Mouse (Mus musculus) neural tube, embryonic 14.5 days (tissue): ENCODE measurements around the gene Jmy. TPM values are rescaled to one million over a fixed set of nuclear protein-coding genes. Genes with fewer than 3 reads are reported as not detected.

Source experiments
- ATAC-seq: fragments of 200-750 bp; cut with Nextera tagmentation; 2 replicates; pipeline ENCODE4 v1.8.0; 2017; ENCODE audit warnings: low read depth, mild to moderate bottlenecking, moderate TSS enrichment, moderate library complexity
- H3K27ac ChIP-seq: fragments of 300-500 bp; sonication (generic); 2 replicates; pipeline ENCODE4 v1.5.1; 2014; ENCODE audit warnings: low read depth, mild to moderate bottlenecking, control low read depth, low read length, moderate library complexity, mixed read lengths
- H3K27me3 ChIP-seq: fragments of 300-500 bp; sonication (generic); 2 replicates; pipeline ENCODE4 v1.6.1; 2014; ENCODE audit warnings: low read length; ENCODE audit not compliant: control insufficient read depth, insufficient read depth
- H3K36me3 ChIP-seq: fragments of 300-500 bp; sonication (generic); 2 replicates; pipeline ENCODE4 v1.6.1; 2014; ENCODE audit warnings: low read length, mixed read lengths; ENCODE audit not compliant: control insufficient read depth, insufficient read depth
- H3K4me1 ChIP-seq: fragments of 300-500 bp; sonication (generic); 2 replicates; pipeline ENCODE4 v1.6.1; 2014; ENCODE audit warnings: low read length; ENCODE audit not compliant: control insufficient read depth, insufficient read depth
- H3K4me2 ChIP-seq: fragments of 300-500 bp; sonication (generic); 2 replicates; pipeline ENCODE4 v1.6.1; 2014; ENCODE audit warnings: mild to moderate bottlenecking, low read depth, low read length, control low read depth
- H3K4me3 ChIP-seq: fragments of 300-500 bp; sonication (generic); 2 replicates; pipeline ENCODE4 v1.5.1; 2014; ENCODE audit warnings: low read depth, low read length, control low read depth, mixed read lengths
- H3K9ac ChIP-seq: fragments of 300-500 bp; sonication (generic); replicated peaks from 2 replicates; pipeline ENCODE4 v1.6.1; 2014; ENCODE audit warnings: low read depth, mild to moderate bottlenecking, control low read depth, low read length, mixed read lengths
- H3K9me3 ChIP-seq: fragments of 300-500 bp; sonication (generic); 2 replicates; pipeline ENCODE4 v1.6.1; 2016; ENCODE audit warnings: low read length; ENCODE audit not compliant: control insufficient read depth
- WGBS: fragments of 180-500 bp; shearing (Covaris S2); extraction: QIAGEN DNeasy Blood & Tissue Kit; methylation state at CpG from one replicate; pipeline ENCODE4 v1.1.7; 2014; 5-methylcytosine and 5-hydroxymethylcytosine counted together
- polyA plus RNA-seq: library from polyadenylated mRNA; unstranded; fragments of >200 nt; fragmentation: Nextera tagmentation; extraction: Ambion mirVana; gene quantifications from 2 replicates; pipeline ENCODE4 v1.2.1, GENCODE M21; 2014

Jmy gene
- polyA plus RNA-seq, 1 experiment from 2014 or later: 9.9 TPM

DNA sequence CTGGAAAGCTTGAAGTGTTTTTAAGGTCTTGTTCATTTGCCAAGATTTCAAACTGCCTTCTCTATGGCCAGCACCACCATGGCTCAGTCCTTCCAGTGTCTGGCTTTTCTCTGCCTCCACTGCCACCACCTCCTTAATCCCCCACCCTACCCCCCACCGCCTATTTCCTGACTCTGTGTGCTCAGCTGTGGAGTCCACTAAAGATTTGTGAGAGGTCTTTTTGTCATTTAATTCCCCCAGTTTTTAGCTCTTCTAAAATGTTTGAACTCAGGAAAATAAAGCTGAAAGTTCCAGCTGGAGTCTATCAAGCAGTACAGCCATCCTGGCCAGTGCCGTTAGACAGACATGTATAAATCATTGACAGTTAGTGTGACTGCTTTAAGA lies 110.4 kb downstream of the Jmy start:
- Histone ChIP-seq H3K9me3 (no peaks in the 10 kb centered on the region), H3K4me2 (no peak overlapping the region), H3K4me1 (no peaks in the 10 kb centered on the region), H3K36me3 (no peaks in the 10 kb centered on the region; the same call in 1 of the 2 replicates), H3K27me3 (no peaks in the 10 kb centered on the region), H3K27ac (no peak overlapping the region), H3K4me3 (no peak overlapping the region), H3K9ac (no peak overlapping the region)
- 40% methylated on average over 2 of the region's 2 CpGs for WGBS
- no peak for ATAC-seq

GRCm38 (mm10) chr13:93388594-93389241 lies 110.9 kb downstream of the Jmy start:
- H3K27ac ChIP-seq: no peak overlapping the region
- no peaks in the 10 kb centered on the region for H3K4me1 ChIP-seq
- no peaks in the 10 kb centered on the region for H3K9me3 ChIP-seq
- H3K27me3 ChIP-seq: no peaks in the 10 kb centered on the region
- ATAC-seq: no peak
- no peak overlapping the region for H3K4me3 ChIP-seq
- H3K9ac ChIP-seq: no peak overlapping the region
- H3K4me2 ChIP-seq: no peak overlapping the region
- WGBS: 75% methylated on average over 7 of the region's 7 CpGs
- no peaks in the 10 kb centered on the region for H3K36me3 ChIP-seq

DNA sequence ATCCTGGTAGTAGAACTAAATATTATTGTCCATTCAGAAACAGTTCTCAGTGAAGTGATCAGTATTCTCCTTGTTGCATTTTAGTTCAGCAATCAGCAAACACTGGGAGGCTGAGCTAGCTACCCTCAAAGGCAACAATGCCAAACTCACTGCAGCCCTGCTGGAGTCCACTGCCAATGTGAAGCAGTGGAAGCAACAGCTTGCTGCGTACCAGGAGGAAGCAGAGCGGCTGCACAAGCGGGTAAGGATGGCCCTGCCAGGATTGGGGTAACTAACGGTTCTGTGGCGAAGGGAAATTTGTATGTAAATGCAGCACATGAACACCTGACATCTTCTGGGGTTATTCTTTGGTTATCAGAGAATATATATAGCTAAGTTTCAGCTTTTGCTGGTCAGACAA lies 112.2 kb downstream of the Jmy start:
- 74% methylated on average over 5 of the region's 5 CpGs for WGBS
- no peak overlapping the region for H3K27ac ChIP-seq
- H3K27me3 ChIP-seq: no peaks in the 10 kb centered on the region
- H3K9ac ChIP-seq: no peak overlapping the region
- no peaks in the 10 kb centered on the region for H3K36me3 ChIP-seq
- H3K4me1 ChIP-seq: no peaks in the 10 kb centered on the region
- no peaks in the 10 kb centered on the region for H3K9me3 ChIP-seq
- no peak overlapping the region for H3K4me2 ChIP-seq
- no peak overlapping the region for H3K4me3 ChIP-seq
- ATAC-seq: no peak

DNA sequence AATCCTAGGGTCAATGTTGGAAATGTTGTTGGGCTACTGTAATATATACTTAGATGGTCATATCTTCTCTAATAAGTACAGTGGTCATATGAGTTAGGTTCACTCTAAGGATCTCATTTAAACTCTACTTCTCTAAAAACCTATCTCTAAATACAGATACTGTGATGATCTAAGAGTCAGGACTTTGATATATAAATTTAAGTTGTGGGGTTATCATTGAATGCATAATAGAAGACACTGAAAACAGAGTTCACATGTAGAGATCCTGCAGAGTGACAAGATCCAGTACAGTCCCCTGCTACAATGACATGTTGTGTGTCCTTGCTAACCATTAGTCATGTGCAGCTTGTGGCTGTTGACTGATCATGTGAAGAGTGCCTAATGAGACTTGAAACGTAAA lies 114.5 kb downstream of the Jmy start:
- H3K4me2 ChIP-seq: no peak overlapping the region
- H3K9ac ChIP-seq: no peak overlapping the region
- no peaks in the 10 kb centered on the region for H3K9me3 ChIP-seq
- H3K27me3 ChIP-seq: no peaks in the 10 kb centered on the region
- WGBS: 63% methylated on average over 1 of the region's 1 CpGs
- no peak overlapping the region for H3K27ac ChIP-seq
- H3K36me3 ChIP-seq: no peaks in the 10 kb centered on the region
- ATAC-seq: no peak
- H3K4me1 ChIP-seq: no peaks in the 10 kb centered on the region
- H3K4me3 ChIP-seq: no peak overlapping the region

GRCm38 (mm10) chr13:93384481-93384880 lies 115.1 kb downstream of the Jmy start:
- Histone ChIP-seq H3K27me3 (no peaks in the 10 kb centered on the region), H3K36me3 (no peaks in the 10 kb centered on the region), H3K27ac (no peak overlapping the region), H3K4me3 (no peak overlapping the region), H3K4me1 (no peaks in the 10 kb centered on the region), H3K4me2 (no peak overlapping the region), H3K9me3 (no peaks in the 10 kb centered on the region), H3K9ac (no peak overlapping the region)
- WGBS: 70% methylated on average over 1 of the region's 1 CpGs
- ATAC-seq: no peak

DNA sequence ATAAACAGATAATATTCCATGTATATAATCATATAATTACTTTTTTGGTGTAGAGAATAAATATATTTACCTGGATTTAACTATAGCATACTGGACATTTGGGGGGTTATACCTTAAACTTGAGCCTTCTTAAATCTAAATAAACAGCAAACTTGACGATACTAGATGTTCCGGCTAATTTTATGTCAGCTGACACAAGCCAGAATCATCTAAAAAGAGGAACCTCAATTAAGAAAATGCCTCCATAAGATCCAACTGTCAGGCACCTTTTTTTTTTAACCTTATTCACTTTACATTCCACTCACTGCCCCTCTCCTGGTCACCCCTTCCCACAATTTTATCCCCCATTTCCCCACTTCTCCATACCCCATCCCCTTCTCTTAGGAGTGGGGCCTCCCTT lies 116.0 kb downstream of the Jmy start:
- H3K4me1 ChIP-seq: no peaks in the 10 kb centered on the region
- no peak overlapping the region for H3K4me3 ChIP-seq
- WGBS: 91% methylated on average over 2 of the region's 2 CpGs

GRCm38 (mm10) chr13:93383092-93383491 lies 116.5 kb downstream of the Jmy start:
- Histone ChIP-seq H3K36me3 (no peaks in the 10 kb centered on the region), H3K9ac (no peak overlapping the region), H3K27ac (no peak overlapping the region), H3K4me3 (no peak overlapping the region), H3K4me1 (no peaks in the 10 kb centered on the region), H3K4me2 (no peak overlapping the region), H3K27me3 (no peaks in the 10 kb centered on the region), H3K9me3 (no peaks in the 10 kb centered on the region)
- WGBS: 94% methylated on average over 5 of the region's 5 CpGs
- no peak for ATAC-seq

More for the DNA sequence above, 116.0 kb downstream of the Jmy start:
- Histone ChIP-seq H3K9me3 (no peaks in the 10 kb centered on the region), H3K27me3 (no peaks in the 10 kb centered on the region), H3K4me2 (no peak overlapping the region), H3K9ac (no peak overlapping the region), H3K27ac (no peak overlapping the region), H3K36me3 (no peaks in the 10 kb centered on the region)
- ATAC-seq: no peak

DNA sequence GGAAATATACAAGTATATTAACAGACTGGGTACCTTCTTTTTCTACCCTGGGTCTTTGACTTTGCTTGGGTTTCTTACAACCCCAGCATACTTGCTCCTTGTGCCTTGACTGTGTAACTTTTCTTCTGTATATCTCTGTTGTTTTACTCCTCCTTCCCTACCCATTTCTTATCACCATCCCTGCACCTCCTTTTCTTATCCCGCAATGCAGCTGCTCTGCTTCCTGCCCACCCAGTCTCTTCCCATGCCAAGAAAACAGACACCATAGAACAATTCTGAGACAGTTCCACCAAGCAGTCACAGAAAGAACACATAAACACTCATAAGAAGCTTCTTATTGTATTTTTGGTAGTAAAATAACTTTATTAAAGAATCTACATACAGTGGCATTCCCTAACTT lies 118.3 kb downstream of the Jmy start:
- H3K4me1 ChIP-seq: no peaks in the 10 kb centered on the region
- ATAC-seq: no peak
- no peak overlapping the region for H3K9ac ChIP-seq
- H3K4me2 ChIP-seq: no peak overlapping the region
- no peaks in the 10 kb centered on the region for H3K27me3 ChIP-seq
- H3K9me3 ChIP-seq: no peaks in the 10 kb centered on the region
- 90% methylated on average over 1 of the region's 1 CpGs for WGBS
- H3K27ac ChIP-seq: no peak overlapping the region
- no peak overlapping the region for H3K4me3 ChIP-seq
- H3K36me3 ChIP-seq: no peaks in the 10 kb centered on the region

DNA sequence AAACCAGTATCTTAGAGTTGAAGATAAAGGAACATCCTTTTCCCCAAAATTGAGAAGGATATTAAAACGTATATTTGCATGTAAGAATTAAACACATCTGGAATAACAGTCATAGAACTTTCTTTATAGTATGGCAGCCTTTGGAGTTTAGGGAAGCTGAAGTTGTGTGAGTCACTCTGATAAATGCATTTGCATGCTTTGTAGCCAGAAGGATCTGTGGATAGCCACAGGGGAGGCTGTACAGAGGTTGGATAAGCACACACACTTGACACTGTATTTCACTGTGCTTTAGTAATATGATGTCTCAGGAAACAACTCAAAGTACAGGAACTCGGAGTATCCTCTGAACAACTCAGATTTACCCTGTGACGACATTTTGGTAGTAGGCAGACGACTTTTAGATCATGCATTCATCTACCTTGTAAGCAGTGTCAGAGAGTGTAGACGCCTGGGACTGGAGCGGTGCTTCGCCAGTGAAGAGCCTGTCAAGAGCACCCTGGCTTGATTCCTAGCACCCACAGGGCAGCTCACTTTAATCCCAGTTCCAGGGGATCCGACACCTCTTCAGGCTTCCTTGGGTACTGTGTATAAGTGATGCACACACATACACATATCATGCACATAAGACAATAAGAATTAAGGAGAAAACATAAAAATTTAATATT lies 119.1 kb downstream of the Jmy start:
- no peak overlapping the region for H3K4me3 ChIP-seq
- no peaks in the 10 kb centered on the region for H3K4me1 ChIP-seq
- ATAC-seq: no peak
- H3K9me3 ChIP-seq: no peaks in the 10 kb centered on the region
- 95% methylated on average over 8 of the region's 8 CpGs for WGBS
- H3K27ac ChIP-seq: no peak overlapping the region
- H3K9ac ChIP-seq: no peak overlapping the region
- no peaks in the 10 kb centered on the region for H3K27me3 ChIP-seq
- H3K4me2 ChIP-seq: no peak overlapping the region
- H3K36me3 ChIP-seq: no peaks in the 10 kb centered on the region
